Mouse (Mus musculus): Measurements from ENCODE around the gene Elovl6. TPM values are rescaled to one million over a fixed set of nuclear protein-coding genes. Genes with fewer than 3 reads are reported as not detected.

Elovl6 gene
- polyA plus RNA-seq, 1 experiment from 2014 or later = 33.4 TPM

DNA sequence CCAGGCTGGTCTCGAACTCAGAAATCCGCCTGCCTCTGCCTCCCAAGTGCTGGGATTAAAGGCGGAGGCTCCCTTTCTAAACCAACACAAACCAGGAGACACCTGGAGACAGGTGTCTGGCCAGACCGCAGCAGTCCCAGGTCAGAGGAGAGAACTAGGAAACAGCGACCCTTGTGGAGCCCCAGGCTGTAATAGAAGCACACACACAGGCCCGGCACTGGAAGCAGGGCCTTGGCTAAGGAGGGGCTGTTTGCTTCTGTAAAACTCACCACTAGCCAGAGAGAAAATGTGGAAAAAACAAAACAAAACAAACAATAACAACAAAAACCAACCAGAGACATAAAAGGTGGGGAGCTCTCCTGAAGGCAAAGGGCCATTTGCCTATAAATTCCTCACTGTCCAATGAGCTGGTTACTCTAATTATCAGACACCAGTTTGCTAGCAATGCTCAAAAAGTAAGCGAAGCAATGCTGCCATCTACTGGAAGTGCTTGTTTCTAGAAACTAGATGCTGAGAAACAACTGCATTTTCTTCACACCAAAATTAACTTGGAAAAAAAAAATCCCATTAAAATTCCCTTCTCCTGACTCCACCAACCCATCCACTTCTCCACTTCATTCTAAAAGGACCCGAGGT is 154.7 kb downstream of the Elovl6 start:
- Histone ChIP-seq H3K9ac (no peak overlapping the region), H3K4me3 (no peak overlapping the region), H3K4me1 (no peaks in the 10 kb centered on the region), H3K9me3 (no peaks in the 10 kb centered on the region), H3K27ac (no peak overlapping the region), H3K4me2 (replicated peaks) (no peak overlapping the region), H3K36me3 (no peaks in the 10 kb centered on the region), H3K27me3 (no peaks in the 10 kb centered on the region)
- WGBS = 46% methylated on average over 8 of the region's 8 CpGs
- 0 out of 2 replicates have a peak, but pooled peaks have one; percentile 64 for ATAC-seq (ENCODE audit: low FRiP score, low read depth)

DNA sequence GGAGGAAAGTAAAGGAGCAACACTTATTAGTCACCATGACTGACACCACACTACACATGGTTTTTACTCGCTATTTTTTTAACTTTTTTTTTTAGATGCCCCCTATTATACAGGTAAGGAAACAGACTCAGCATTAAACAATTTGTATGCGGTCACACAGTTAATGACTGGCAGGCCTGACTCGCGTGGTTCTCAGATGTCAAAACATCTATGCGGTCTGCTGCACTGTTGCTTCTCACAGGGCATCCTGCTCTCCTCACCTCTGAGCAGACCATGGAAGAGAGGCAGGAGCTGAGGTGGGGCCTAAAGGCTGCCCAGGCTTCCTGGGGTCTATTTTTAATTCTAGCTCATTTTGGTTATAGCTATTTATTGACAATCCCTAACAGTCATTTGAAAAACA is 155.3 kb downstream of the Elovl6 start:
- Histone ChIP-seq H3K4me1 (no peaks in the 10 kb centered on the region), H3K9ac (no peak overlapping the region), H3K27ac (no peak overlapping the region), H3K4me2 (replicated peaks) (no peak overlapping the region), H3K9me3 (no peaks in the 10 kb centered on the region), H3K27me3 (no peaks in the 10 kb centered on the region), H3K36me3 (no peaks in the 10 kb centered on the region), H3K4me3 (no peak overlapping the region)
- ATAC-seq (ENCODE audit: low FRiP score, low read depth) = no peak
- 58% methylated on average over 5 of the region's 5 CpGs for WGBS

Small RNA genes within 50 kb of the gene (microRNA-seq; reads per million reads assigned to microRNA genes)
- not detected for gene Gm24515

Other genes with a start within 250 kb of the Elovl6 start
- gene Enpep, start 199.6 kb upstream of the Elovl6 start, polyA plus RNA-seq (2015; fragmentation: Nextera tagmentation; extraction: Ambion mirVana) = 2.3 and 2.7 TPM in 2 replicates
- gene Egf, start 223.0 kb downstream of the Elovl6 start, polyA plus RNA-seq (2015; fragmentation: Nextera tagmentation; extraction: Ambion mirVana) = 1.8 and 2.1 TPM in 2 replicates